Mouse (Mus musculus): ENCODE data around the gene Brms1. TPM values are rescaled to one million over a fixed set of nuclear protein-coding genes. Genes with fewer than 3 reads are reported as not detected.

Brms1 gene
- total RNA-seq, 2 experiments from 2014 or later, result 20.2 to 23.6 TPM

Other genes with a start within 250 kb of the Brms1 start
- gene Rbm4, start 247.5 kb upstream of the Brms1 start, total RNA-seq (2021), result 10 to 100 TPM; 74.8 to 76.3 TPM
- gene Gm21992, start 229.7 kb upstream of the Brms1 start, total RNA-seq (2021), result 10 to 100 TPM; 21.8 to 21.9 TPM
- gene Rbm14, start 229.7 kb upstream of the Brms1 start, total RNA-seq (2021), result 10 to 100 TPM; 49.9 to 59.8 TPM
- gene Ccs, start 202.0 kb upstream of the Brms1 start, total RNA-seq (2021), result 10 to 100 TPM; 32.0 to 32.8 TPM
- 1 to 10 TPM; 1.8 to 2.4 TPM for gene Ccdc87, start 202.0 kb upstream of the Brms1 start, total RNA-seq (2021)
- 100 to 1,000 TPM; 106 to 113 TPM for gene Ctsf, start 186.2 kb upstream of the Brms1 start, total RNA-seq (2021)
- gene Actn3, start 163.4 kb upstream of the Brms1 start, total RNA-seq (2021), result 1 to 10 TPM; 1.1 to 1.9 TPM
- gene Zdhhc24, start 162.7 kb upstream of the Brms1 start, total RNA-seq (2021), result 10 to 100 TPM; 25.0 to 25.9 TPM
- 10 to 100 TPM; 41.5 to 44.1 TPM for gene Bbs1, start 134.7 kb upstream of the Brms1 start, total RNA-seq (2021)
- 10 to 100 TPM; 43.6 to 44.4 TPM for gene Dpp3, start 113.1 kb upstream of the Brms1 start, total RNA-seq (2021)
- gene Peli3, start 98.2 kb upstream of the Brms1 start, total RNA-seq (2021), result 10 to 100 TPM; 19.6 to 26.1 TPM
- 10 to 100 TPM; 52.6 to 58.0 TPM for gene Mrpl11, start 79.2 kb upstream of the Brms1 start, total RNA-seq (2021)
- 10 to 100 TPM; 12.4 to 24.4 TPM for gene Npas4, start 51.0 kb upstream of the Brms1 start, total RNA-seq (2021)
- 10 to 100 TPM; 14.1 to 15.0 TPM for gene Slc29a2, start 17.5 kb upstream of the Brms1 start, total RNA-seq (2021)
- gene B4gat1, start 2.5 kb upstream of the Brms1 start, total RNA-seq (2021), result 100 to 1,000 TPM; 126 to 132 TPM
- gene AC124502.3, start 2.5 kb upstream of the Brms1 start, total RNA-seq (2021), result 1 to 10 TPM; 3.6 to 5.2 TPM
- gene Rin1, start 9.1 kb downstream of the Brms1 start, total RNA-seq (2021), result 10 to 100 TPM; 92.7 to 93.9 TPM
- 1 to 10 TPM; 4.6 to 5.4 TPM for gene Cd248, start 26.7 kb downstream of the Brms1 start, total RNA-seq (2021)
- gene Tmem151a, start 44.2 kb downstream of the Brms1 start, total RNA-seq (2021), result 100 to 1,000 TPM; 163 to 164 TPM
- gene Yif1a, start 47.2 kb downstream of the Brms1 start, total RNA-seq (2021), result 10 to 100 TPM; 24.6 to 26.0 TPM
- 100 to 1,000 TPM; 274 to 282 TPM for gene Cnih2, start 57.2 kb downstream of the Brms1 start, total RNA-seq (2021)
- gene Rab1b, start 65.7 kb downstream of the Brms1 start, total RNA-seq (2021), result 100 to 1,000 TPM; 157 to 159 TPM
- gene Klc2, start 77.2 kb downstream of the Brms1 start, total RNA-seq (2021), result 100 to 1,000 TPM; 245 to 251 TPM
- gene Pacs1, start 231.8 kb downstream of the Brms1 start, total RNA-seq (2021), result 10 to 100 TPM; 60.3 to 62.2 TPM

Measured in left cerebral cortex, postnatal 25 days (tissue).